Mouse (Mus musculus) right cerebral cortex, postnatal 4 days (tissue): ENCODE measurements around the gene Gm13277.
"Not testable (repeated sequence)": the region's sequence is repeated elsewhere in the genome, so short reads cannot be mapped to it uniquely, and the experiment has no call there.

Experiments
- DNase-seq: peaks from one replicate; pipeline ENCODE4 v3.0.0-alpha.2; 2022

The Gm13277 gene

GRCm38 (mm10) chr4:88791250-88791649, 2.8 kb downstream of the Gm13277 start, which contains the start of gene Gm13278:
Gene Gm13278 (plus strand): TSS chr4:88791550.
- not testable (repeated sequence) for DNase-seq

GRCm38 (mm10) chr4:88793936-88794675, 5.7 kb downstream of the Gm13277 start, which contains the start of gene Gm13275:
Gene Gm13275 (plus strand): TSS chr4:88794487.
- DNase-seq = peak; percentile 22

DNA sequence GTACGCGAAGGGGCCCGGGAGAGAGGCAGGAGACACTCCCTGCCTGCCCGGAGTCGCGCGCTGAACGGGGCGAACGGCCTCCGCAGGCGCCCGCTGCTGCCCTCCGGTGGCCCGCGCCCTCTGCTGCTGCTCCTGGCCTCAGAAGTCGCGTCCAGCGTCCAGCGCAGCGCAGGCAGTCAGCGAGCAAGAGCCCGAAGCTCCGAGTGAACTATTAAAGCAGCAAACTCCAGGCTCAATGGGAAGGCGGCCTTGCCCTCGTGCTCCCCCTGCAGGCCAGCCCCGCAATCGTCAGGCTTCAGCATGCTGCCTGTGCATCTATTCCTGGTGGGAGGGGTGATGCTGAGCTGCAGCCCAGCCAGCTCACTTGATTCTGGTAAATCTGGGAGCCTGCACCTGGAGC, 8.7 kb downstream of the Gm13277 start, which contains the start of gene Gm13279:
Gm13279 (plus strand) TSS at position 301 of the 400 bp plus-strand sequence.
- DNase-seq = not testable (repeated sequence)

DNA sequence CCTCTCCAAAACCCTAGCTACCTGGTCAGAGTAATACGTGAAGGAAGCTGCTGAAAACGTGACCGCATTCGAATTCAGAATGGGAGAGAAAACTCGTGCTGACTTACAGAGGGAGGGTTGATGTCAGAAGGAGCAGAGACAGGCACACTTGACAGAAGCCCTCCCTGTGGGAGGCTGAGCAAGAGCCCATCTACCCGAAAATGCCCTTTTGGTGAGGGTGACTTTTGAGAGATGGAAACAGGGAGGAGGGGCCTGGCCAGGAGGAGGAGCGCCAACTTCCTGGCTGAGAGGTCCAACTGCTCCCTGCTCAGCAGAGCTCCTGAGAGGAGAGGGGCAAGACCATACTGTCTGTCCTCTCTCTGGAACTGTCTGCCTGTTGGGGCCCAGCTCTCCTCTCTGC, 10.9 kb downstream of the Gm13277 start, which contains the start of gene Gm13285:
Gm13285 (plus strand) TSS at position 301 of the 400 bp plus-strand sequence.
- DNase-seq = not testable (repeated sequence)

DNA sequence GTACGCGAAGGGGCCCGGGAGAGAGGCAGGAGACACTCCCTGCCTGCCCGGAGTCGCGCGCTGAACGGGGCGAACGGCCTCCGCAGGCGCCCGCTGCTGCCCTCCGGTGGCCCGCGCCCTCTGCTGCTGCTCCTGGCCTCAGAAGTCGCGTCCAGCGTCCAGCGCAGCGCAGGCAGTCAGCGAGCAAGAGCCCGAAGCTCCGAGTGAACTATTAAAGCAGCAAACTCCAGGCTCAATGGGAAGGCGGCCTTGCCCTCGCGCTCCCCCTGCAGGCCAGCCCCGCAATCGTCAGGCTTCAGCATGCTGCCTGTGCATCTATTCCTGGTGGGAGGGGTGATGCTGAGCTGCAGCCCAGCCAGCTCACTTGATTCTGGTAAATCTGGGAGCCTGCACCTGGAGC, 14.5 kb downstream of the Gm13277 start, which contains the start of gene Gm13287:
Gm13287 (plus strand) TSS at position 301 of the 400 bp plus-strand sequence.
- DNase-seq = not testable (repeated sequence)

GRCm38 (mm10) chr4:88805231-88805630, 16.8 kb downstream of the Gm13277 start, which contains the start of gene Gm13288:
Gene Gm13288 (plus strand): TSS chr4:88805531.
- not testable (repeated sequence) for DNase-seq

DNA sequence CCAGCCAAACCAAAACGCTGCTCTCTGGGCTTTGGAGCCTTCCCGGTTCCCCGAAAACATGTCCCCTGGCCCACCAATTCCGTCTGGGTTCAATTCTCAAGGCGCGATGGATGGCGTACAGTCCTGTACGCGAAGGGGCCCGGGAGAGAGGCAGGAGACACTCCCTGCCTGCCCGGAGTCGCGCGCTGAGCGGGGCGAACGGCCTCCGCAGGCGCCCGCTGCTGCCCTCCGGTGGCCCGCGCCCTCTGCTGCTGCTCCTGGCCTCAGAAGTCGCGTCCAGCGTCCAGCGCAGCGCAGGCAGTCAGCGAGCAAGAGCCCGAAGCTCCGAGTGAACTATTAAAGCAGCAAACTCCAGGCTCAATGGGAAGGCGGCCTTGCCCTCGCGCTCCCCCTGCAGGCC, 17.3 kb downstream of the Gm13277 start:
- DNase-seq = not testable (repeated sequence)

- DNase-seq = no peak
Measured at GRCm38 (mm10) chr4:88815928-88816327, 27.5 kb downstream of the Gm13277 start, which contains the start of gene Ifna7. Gene Ifna7 (plus strand): TSS chr4:88816228.

GRCm38 (mm10) chr4:88819659-88820058, 31.2 kb downstream of the Gm13277 start, which contains the start of gene Ifna11:
Gene Ifna11 (plus strand): TSS chr4:88819959.
- DNase-seq = no peak

DNA sequence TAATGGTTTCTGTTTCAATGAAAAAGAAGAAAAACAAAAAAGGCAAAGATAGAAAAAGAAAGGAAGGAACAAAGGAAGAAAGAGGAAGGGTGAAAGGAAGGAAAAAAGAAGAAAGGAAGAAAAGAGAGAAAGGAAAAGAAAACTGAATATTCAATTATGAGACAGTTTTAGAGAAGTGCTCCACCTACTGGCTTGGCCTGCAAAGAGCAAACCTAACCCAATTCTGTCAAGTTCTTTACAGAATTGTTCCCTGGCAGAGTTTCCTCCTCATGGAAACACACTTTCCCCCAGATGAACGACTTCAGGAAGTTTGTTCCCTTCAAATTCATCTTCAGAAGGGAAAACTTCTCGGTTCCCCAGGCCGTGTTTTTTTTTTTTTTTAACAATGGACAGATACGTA, 34.6 kb downstream of the Gm13277 start:
- DNase-seq = peak; percentile 21

- DNase-seq = not testable (repeated sequence)
Measured at GRCm38 (mm10) chr4:88827116-88827515, 38.7 kb downstream of the Gm13277 start, which contains the start of gene Ifna6. Gene Ifna6 (plus strand): TSS chr4:88827416.

DNA sequence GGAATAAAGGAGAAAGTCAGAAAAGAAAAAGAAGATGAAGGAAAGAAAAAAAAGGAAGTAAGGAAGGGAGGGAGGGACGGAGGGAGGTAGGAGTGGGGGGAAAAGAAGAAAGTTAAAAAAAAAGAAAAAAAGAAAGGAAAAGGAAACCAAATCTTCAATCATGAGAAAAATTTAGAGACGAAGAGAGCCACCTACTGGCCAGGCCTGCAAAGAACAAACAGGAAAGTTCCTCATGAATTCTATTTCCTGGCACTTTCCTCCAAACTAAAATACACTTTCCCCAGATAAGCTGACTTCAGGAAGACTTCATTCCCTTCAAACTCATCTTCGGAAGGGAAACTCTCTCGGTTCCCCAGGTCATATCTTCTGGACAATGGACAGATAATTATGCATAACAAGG, 42.1 kb downstream of the Gm13277 start:
- peak; percentile 53 for DNase-seq

- not testable (repeated sequence) for DNase-seq
Measured at GRCm38 (mm10) chr4:88835225-88835624, 46.8 kb downstream of the Gm13277 start, which contains the start of gene Ifna5. Gene Ifna5 (plus strand): TSS chr4:88835525.
